Mouse (Mus musculus): ENCODE data around the gene Cdkn2aip. TPM values are rescaled to one million over a fixed set of nuclear protein-coding genes. Genes with fewer than 3 reads are reported as not detected.
A peak's percentile ranks its signal among the peaks of the same experiment; 100 is the strongest.

Cdkn2aip gene
- total and polyA plus RNA-seq, 3 experiments = 13.5 to 101 (median 14.1) TPM

DNA sequence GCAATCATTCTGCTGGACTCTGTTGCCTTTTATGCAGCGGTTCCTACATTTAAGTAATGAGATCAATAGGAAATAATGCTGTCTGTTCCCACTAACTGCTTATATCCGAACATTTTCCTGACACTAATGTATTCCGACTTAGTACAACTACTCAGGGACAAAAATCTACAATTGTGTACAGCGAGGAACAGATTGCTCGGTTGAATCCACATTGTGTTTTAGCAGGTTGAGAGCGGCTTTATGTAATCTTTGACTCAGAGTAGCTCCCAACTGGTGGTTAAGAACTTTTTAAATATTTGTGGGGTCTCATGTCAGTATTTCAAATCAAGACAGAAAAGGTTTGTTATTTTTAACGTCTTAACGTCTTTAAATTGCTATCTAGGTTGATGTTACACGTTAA lies 29.7 kb downstream of the Cdkn2aip start:
- Histone ChIP-seq H3K27me3 (ENCODE audit: control insufficient read depth in 1 of 2, insufficient read depth in 2 of 2, low read length in 2 of 2) (no peaks in the 10 kb centered on the region), H3K79me2 (ENCODE audit: control insufficient read depth, insufficient read depth, low read length, poor library complexity) (no peaks in the 10 kb centered on the region), H3K27ac (ENCODE audit: control insufficient read depth, low read depth, low read length) (no peak overlapping the region), H3K9me3 (replicated peaks; ENCODE audit: insufficient read depth, low read length) (no peaks in the 10 kb centered on the region), H3K4me1 (ENCODE audit: control insufficient read depth in 1 of 2, insufficient read depth in 2 of 2, low read length in 2 of 2) (no peaks in the 10 kb centered on the region), H3K9ac (ENCODE audit: control insufficient read depth, low read depth, low read length, poor library complexity, severe bottlenecking) (no peak overlapping the region), H3K4me3 (ENCODE audit: control insufficient read depth in 1 of 2, insufficient read depth in 1 of 2, low read depth in 2 of 2, low read length in 2 of 2) (no peak overlapping the region), H3K36me3 (ENCODE audit: control insufficient read depth in 1 of 2, insufficient read depth in 2 of 2, low read length in 2 of 2) (no peaks in the 10 kb centered on the region)
- TF ChIP-seq ZMIZ1 (IDR thresholded peaks at IDR 0.05; ENCODE audit: low read depth, low read length) = 0 out of 2 replicates have a peak, but pooled peaks have one; percentile 35
- TF ChIP-seq USF1 (IDR thresholded peaks at IDR 0.05; ENCODE audit: low read depth, low read length) = no peak
- no peak for DNase-seq (ENCODE audit: low read depth, low spot score)

DNA sequence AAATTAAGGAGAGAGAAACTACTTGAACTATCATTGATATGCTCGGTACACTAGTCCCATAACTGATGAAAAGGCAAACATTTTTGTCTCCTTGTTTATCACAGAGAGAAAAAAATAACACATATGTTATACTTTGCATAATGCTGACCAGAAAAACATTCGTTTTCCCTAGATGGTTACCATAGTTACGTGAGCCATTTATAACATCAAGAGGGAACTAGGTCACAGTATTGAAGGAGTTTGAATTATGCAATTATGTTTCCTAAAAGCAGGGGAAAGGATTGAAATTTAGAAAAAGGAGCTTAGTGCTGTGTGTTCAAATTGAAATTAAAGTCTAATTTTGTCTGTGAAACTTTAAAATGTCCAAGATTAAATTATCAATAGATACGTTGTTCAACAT lies 33.4 kb downstream of the Cdkn2aip start:
- Histone ChIP-seq H3K4me3 (ENCODE audit: control insufficient read depth in 1 of 2, insufficient read depth in 1 of 2, low read depth in 2 of 2, low read length in 2 of 2) (no peak overlapping the region), H3K4me1 (ENCODE audit: control insufficient read depth in 1 of 2, insufficient read depth in 2 of 2, low read length in 2 of 2) (peaks cover 4 to 6% of the 10 kb centered on the region in 2 experiments; a peak in 2 of 4 replicates), H3K9ac (ENCODE audit: control insufficient read depth, low read depth, low read length, poor library complexity, severe bottlenecking) (no peak overlapping the region), H3K9me3 (replicated peaks; ENCODE audit: insufficient read depth, low read length) (no peaks in the 10 kb centered on the region), H3K27ac (ENCODE audit: control insufficient read depth, low read depth, low read length) (no peak overlapping the region), H3K36me3 (ENCODE audit: control insufficient read depth in 1 of 2, insufficient read depth in 2 of 2, low read length in 2 of 2) (peaks cover 0 to 5% of the 10 kb centered on the region in 2 experiments; a peak in 2 of 4 replicates), H3K79me2 (ENCODE audit: control insufficient read depth, insufficient read depth, low read length, poor library complexity) (peaks cover 13% of the 10 kb centered on the region), H3K27me3 (ENCODE audit: control insufficient read depth in 1 of 2, insufficient read depth in 2 of 2, low read length in 2 of 2) (no peaks in the 10 kb centered on the region)
- DNase-seq (ENCODE audit: low read depth, low spot score) = no peak
- no peak for TF ChIP-seq TBP (IDR thresholded peaks at IDR 0.05; ENCODE audit: low read depth, low read length)
- no peak for TF ChIP-seq MAZ (IDR thresholded peaks at IDR 0.05; ENCODE audit: low read depth, low read length)
- TF ChIP-seq RAD21 (IDR thresholded peaks at IDR 0.05; ENCODE audit: low read depth, low read length) = no peak
- TF ChIP-seq TCF12 (IDR thresholded peaks at IDR 0.05; ENCODE audit: low read depth, low read length) = no peak
- TF ChIP-seq POLR2A (IDR thresholded peaks at IDR 0.05; ENCODE audit: control insufficient read depth in 1 of 2, insufficient read depth in 1 of 2, low read depth in 1 of 2, low read length in 2 of 2, poor library complexity in 1 of 2) = no peak
- no peak for TF ChIP-seq ZC3H11A (IDR thresholded peaks at IDR 0.05; ENCODE audit: low read depth, low read length)
- no peak for TF ChIP-seq NRF1 (IDR thresholded peaks at IDR 0.05; ENCODE audit: insufficient read depth, low read depth, low read length, poor library complexity, severe bottlenecking)
- TF ChIP-seq BHLHE40 (IDR thresholded peaks at IDR 0.05; ENCODE audit: borderline replicate concordance, low read depth, low read length) = no peak
- TF ChIP-seq MEF2A (IDR thresholded peaks at IDR 0.05; ENCODE audit: extremely low read depth, insufficient replicate concordance, low read depth, low read length, poor library complexity, severe bottlenecking) = no peak

DNA sequence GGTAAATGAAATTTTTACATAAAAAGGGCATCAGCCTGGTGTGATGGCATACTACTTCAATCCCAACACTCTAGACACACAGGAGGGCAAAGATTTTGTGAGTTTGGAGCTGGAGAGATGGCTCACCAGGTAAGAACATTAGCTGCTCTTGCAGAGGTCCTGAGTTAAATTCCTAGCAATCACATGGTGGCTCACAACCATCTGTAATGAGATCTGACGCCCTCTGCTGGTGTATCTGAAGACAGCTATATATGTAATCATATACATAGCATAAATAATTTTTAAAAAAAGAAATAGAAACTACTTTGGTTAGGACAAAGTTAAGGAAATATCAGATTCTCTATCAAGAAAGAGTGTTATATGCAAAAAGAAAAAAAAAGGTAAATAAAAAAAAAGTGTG lies 34.1 kb downstream of the Cdkn2aip start:
- peaks cover 18% of the 10 kb centered on the region for H3K79me2 ChIP-seq (ENCODE audit: control insufficient read depth, insufficient read depth, low read length, poor library complexity)
- peak; percentile 51 for DNase-seq (ENCODE audit: low read depth, low spot score)
- H3K27ac ChIP-seq (ENCODE audit: control insufficient read depth, low read depth, low read length) = no peak overlapping the region
- H3K27me3 ChIP-seq (ENCODE audit: control insufficient read depth in 1 of 2, insufficient read depth in 2 of 2, low read length in 2 of 2) = no peaks in the 10 kb centered on the region
- H3K9ac ChIP-seq (ENCODE audit: control insufficient read depth, low read depth, low read length, poor library complexity, severe bottlenecking) = no peak overlapping the region
- H3K4me3 ChIP-seq (ENCODE audit: control insufficient read depth in 1 of 2, insufficient read depth in 1 of 2, low read depth in 2 of 2, low read length in 2 of 2) = no peak overlapping the region
- TF ChIP-seq JUND (IDR thresholded peaks at IDR 0.05; ENCODE audit: low read depth, low read length) = no peak
- peak; percentile 29; the same call in 1 of the 2 replicates for TF ChIP-seq USF1 (IDR thresholded peaks at IDR 0.05; ENCODE audit: low read depth, low read length)
- no peak for TF ChIP-seq MXI1 (IDR thresholded peaks at IDR 0.05; ENCODE audit: low read depth, low read length)
- TF ChIP-seq MYC (IDR thresholded peaks at IDR 0.05; ENCODE audit: low read depth, low read length) = peak; percentile 75
- TF ChIP-seq RAD21 (IDR thresholded peaks at IDR 0.05; ENCODE audit: low read depth, low read length) = peak; percentile 21
- TF ChIP-seq CTCF (IDR thresholded peaks at IDR 0.05 in 2 of 3, conservative IDR thresholded peaks at IDR 0.05 in 1 of 3; ENCODE audit: control insufficient read depth in 1 of 3, insufficient read depth in 1 of 3, low read depth in 2 of 3, low read length in 3 of 3, poor library complexity in 1 of 3, severe bottlenecking in 1 of 3) = peak; percentile 27 to 54 (median 29); a peak in 5 of 6 replicates
- H3K36me3 ChIP-seq (ENCODE audit: control insufficient read depth in 1 of 2, insufficient read depth in 2 of 2, low read length in 2 of 2) = peaks cover 0 to 5% of the 10 kb centered on the region in 2 experiments; a peak in 2 of 4 replicates
- H3K9me3 ChIP-seq (replicated peaks; ENCODE audit: insufficient read depth, low read length) = no peaks in the 10 kb centered on the region
- H3K4me1 ChIP-seq (ENCODE audit: control insufficient read depth in 1 of 2, insufficient read depth in 2 of 2, low read length in 2 of 2) = peaks cover 4 to 6% of the 10 kb centered on the region in 2 experiments; a peak in 2 of 4 replicates
